Mouse (Mus musculus) cerebellum, adult 9-10 months (tissue): ENCODE measurements around the gene Ephb1.

Source experiments
- DNase-seq: peaks from one replicate; pipeline ENCODE4 v3.0.0; 2022

The Ephb1 gene

GRCm38 (mm10) chr9:102235444-102235951 is 119.0 kb downstream of the Ephb1 start:
- no peak for DNase-seq

GRCm38 (mm10) chr9:102231248-102231647 is 123.2 kb downstream of the Ephb1 start:
- DNase-seq = peak; percentile 76

GRCm38 (mm10) chr9:102216746-102217566 is 137.5 kb downstream of the Ephb1 start:
- DNase-seq = no peak

GRCm38 (mm10) chr9:102212036-102212383 is 142.5 kb downstream of the Ephb1 start:
- DNase-seq = no peak

GRCm38 (mm10) chr9:102211296-102212035 is 143.0 kb downstream of the Ephb1 start:
- DNase-seq = no peak

GRCm38 (mm10) chr9:102205518-102205917 is 149.0 kb downstream of the Ephb1 start:
- no peak for DNase-seq

- DNase-seq = no peak
Measured at GRCm38 (mm10) chr9:102201867-102202266, 152.6 kb downstream of the Ephb1 start.

- DNase-seq = no peak
Measured at GRCm38 (mm10) chr9:102196856-102197255, 157.6 kb downstream of the Ephb1 start.

GRCm38 (mm10) chr9:102194063-102194462 is 160.4 kb downstream of the Ephb1 start:
- DNase-seq = no peak

GRCm38 (mm10) chr9:102192724-102193685 is 161.5 kb downstream of the Ephb1 start:
- no peak for DNase-seq

GRCm38 (mm10) chr9:102190058-102190457 is 164.4 kb downstream of the Ephb1 start:
- DNase-seq = peak; percentile 42

GRCm38 (mm10) chr9:102189406-102189805 is 165.1 kb downstream of the Ephb1 start:
- peak; percentile 93 for DNase-seq

GRCm38 (mm10) chr9:102183663-102184274 is 170.7 kb downstream of the Ephb1 start:
- DNase-seq = peak; percentile 69

GRCm38 (mm10) chr9:102181810-102182490 is 172.5 kb downstream of the Ephb1 start:
- DNase-seq = no peak

GRCm38 (mm10) chr9:102181276-102181675 is 173.2 kb downstream of the Ephb1 start:
- DNase-seq = no peak

- no peak for DNase-seq
Measured at GRCm38 (mm10) chr9:102180486-102180885, 174.0 kb downstream of the Ephb1 start.

- DNase-seq = no peak
Measured at GRCm38 (mm10) chr9:102180070-102180469, 174.4 kb downstream of the Ephb1 start.

- no peak for DNase-seq
Measured at GRCm38 (mm10) chr9:102169706-102170105, 184.8 kb downstream of the Ephb1 start.

- DNase-seq = peak; percentile 46
Measured at GRCm38 (mm10) chr9:102155876-102156275, 198.6 kb downstream of the Ephb1 start.

- DNase-seq = no peak
Measured at GRCm38 (mm10) chr9:102139181-102139580, 215.3 kb downstream of the Ephb1 start.

GRCm38 (mm10) chr9:102138671-102139070 is 215.8 kb downstream of the Ephb1 start:
- no peak for DNase-seq

- no peak for DNase-seq
Measured at GRCm38 (mm10) chr9:102138187-102138586, 216.3 kb downstream of the Ephb1 start.
